Mouse (Mus musculus): ENCODE measurements around the gene Arid5b.

Gene Arid5b

DNA sequence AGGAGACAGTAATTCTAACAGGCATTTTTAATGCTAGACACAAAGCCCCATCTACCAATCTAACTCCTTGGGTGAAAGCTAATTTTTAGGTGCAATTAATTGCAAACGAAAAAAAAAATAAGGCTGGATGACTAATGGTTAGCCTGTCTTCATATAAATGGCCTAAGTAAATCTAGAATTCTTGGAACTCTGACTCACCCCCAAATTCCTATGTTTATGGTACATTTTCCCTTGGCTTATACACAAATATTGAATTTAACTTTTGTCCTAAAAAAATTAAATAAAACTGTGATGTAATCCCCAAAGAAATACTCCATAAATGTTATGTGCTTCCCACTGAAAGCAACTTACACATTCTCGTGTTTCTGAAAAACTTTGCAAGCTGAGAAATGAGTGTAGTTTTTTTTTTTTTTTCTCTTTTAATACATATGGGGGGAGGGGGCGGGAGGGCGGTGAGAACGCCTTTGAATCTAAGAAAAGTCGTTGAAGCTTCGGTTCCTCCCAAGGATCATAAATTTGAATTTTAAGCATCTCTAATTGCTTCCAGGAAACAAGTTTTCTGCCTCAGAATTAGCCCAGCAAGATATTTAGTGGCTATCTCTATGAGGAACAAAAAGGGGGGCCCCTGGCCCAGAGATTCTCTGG, 31.8 kb downstream of the Arid5b start:
- Histone ChIP-seq H3K27me3 (ENCODE audit: insufficient read depth, low read length) (no peaks in the 10 kb centered on the region), H3K9me3 (ENCODE audit: low read length) (no peaks in the 10 kb centered on the region), H3K4me1 (replicated peaks; ENCODE audit: low read depth, low read length) (peaks cover 10% of the 10 kb centered on the region), H3K36me3 (ENCODE audit: insufficient read depth, low read length) (no peaks in the 10 kb centered on the region), H3K4me3 (replicated peaks; ENCODE audit: low read length) (no peak overlapping the region)
- TF ChIP-seq CTCF (conservative IDR thresholded peaks at IDR 0.05; ENCODE audit: low read length): no peak
- TF ChIP-seq POU5F1 (IDR thresholded peaks at IDR 0.05; ENCODE audit: borderline replicate concordance, low read length): no peak
- TF ChIP-seq NANOG (IDR thresholded peaks at IDR 0.05; ENCODE audit: borderline replicate concordance, low read length): no peak

- peaks cover 32% of the 10 kb centered on the region for H3K4me1 ChIP-seq (replicated peaks; ENCODE audit: low read depth, low read length)
- TF ChIP-seq CTCF (conservative IDR thresholded peaks at IDR 0.05; ENCODE audit: low read length) (no peak), NANOG (IDR thresholded peaks at IDR 0.05; ENCODE audit: borderline replicate concordance, low read length) (no peak), POU5F1 (IDR thresholded peaks at IDR 0.05; ENCODE audit: borderline replicate concordance, low read length) (no peak)
- H3K4me3 ChIP-seq (replicated peaks; ENCODE audit: low read length): no peak overlapping the region
- H3K9me3 ChIP-seq (ENCODE audit: low read length): no peaks in the 10 kb centered on the region
- H3K36me3 ChIP-seq (ENCODE audit: insufficient read depth, low read length): no peaks in the 10 kb centered on the region
- no peaks in the 10 kb centered on the region for H3K27me3 ChIP-seq (ENCODE audit: insufficient read depth, low read length)
Observed at GRCm38 (mm10) chr10:68240804-68241485, 37.6 kb downstream of the Arid5b start.

- Histone ChIP-seq H3K4me3 (replicated peaks; ENCODE audit: low read length) (no peak overlapping the region), H3K4me1 (replicated peaks; ENCODE audit: low read depth, low read length) (peaks cover 32% of the 10 kb centered on the region), H3K36me3 (ENCODE audit: insufficient read depth, low read length) (no peaks in the 10 kb centered on the region), H3K9me3 (ENCODE audit: low read length) (no peaks in the 10 kb centered on the region), H3K27me3 (ENCODE audit: insufficient read depth, low read length) (no peaks in the 10 kb centered on the region)
- TF ChIP-seq CTCF (conservative IDR thresholded peaks at IDR 0.05; ENCODE audit: low read length) (no peak), NANOG (IDR thresholded peaks at IDR 0.05; ENCODE audit: borderline replicate concordance, low read length) (peak; percentile 94), POU5F1 (IDR thresholded peaks at IDR 0.05; ENCODE audit: borderline replicate concordance, low read length) (no peak)
Observed at GRCm38 (mm10) chr10:68240094-68240803, 38.3 kb downstream of the Arid5b start.

DNA sequence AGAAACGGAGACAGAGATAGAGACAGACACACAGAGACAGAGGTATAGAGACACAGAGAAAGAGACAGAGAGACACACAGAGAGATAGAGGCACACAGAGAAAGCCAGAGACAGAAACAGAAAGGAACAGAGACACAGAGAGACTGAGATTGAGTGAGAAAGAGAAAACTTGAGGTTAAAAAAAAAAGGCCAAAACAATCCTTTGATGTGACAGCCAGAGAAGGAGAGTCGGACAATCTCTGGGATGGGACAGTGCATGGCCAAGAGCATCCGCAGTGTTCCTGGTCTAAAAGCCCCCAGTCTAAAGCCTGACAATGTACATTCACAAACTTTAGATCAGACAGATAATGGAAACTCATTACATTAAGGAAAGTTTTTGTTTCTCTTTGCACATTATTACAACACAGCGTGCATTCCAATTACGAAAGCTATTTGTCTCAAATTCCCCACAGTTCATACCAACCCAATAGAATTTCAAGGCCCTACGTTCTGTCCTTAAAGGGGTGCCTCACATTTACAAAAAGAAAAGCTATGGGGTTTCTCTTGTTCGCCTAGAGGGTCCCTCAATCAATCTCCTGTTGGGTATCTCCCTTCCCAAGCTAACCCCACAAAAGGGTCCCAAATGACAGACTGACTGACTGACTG, 39.0 kb downstream of the Arid5b start:
- Histone ChIP-seq H3K27me3 (ENCODE audit: insufficient read depth, low read length) (no peaks in the 10 kb centered on the region), H3K9me3 (ENCODE audit: low read length) (no peaks in the 10 kb centered on the region), H3K4me3 (replicated peaks; ENCODE audit: low read length) (no peak overlapping the region), H3K36me3 (ENCODE audit: insufficient read depth, low read length) (no peaks in the 10 kb centered on the region), H3K4me1 (replicated peaks; ENCODE audit: low read depth, low read length) (peaks cover 32% of the 10 kb centered on the region)
- TF ChIP-seq NANOG (IDR thresholded peaks at IDR 0.05; ENCODE audit: borderline replicate concordance, low read length) (no peak), CTCF (conservative IDR thresholded peaks at IDR 0.05; ENCODE audit: low read length) (no peak), POU5F1 (IDR thresholded peaks at IDR 0.05; ENCODE audit: borderline replicate concordance, low read length) (no peak)

GRCm38 (mm10) chr10:68238707-68239425, 39.7 kb downstream of the Arid5b start:
- H3K9me3 ChIP-seq (ENCODE audit: low read length): no peaks in the 10 kb centered on the region
- H3K4me1 ChIP-seq (replicated peaks; ENCODE audit: low read depth, low read length): peaks cover 32% of the 10 kb centered on the region
- H3K36me3 ChIP-seq (ENCODE audit: insufficient read depth, low read length): no peaks in the 10 kb centered on the region
- TF ChIP-seq CTCF (conservative IDR thresholded peaks at IDR 0.05; ENCODE audit: low read length) (no peak), POU5F1 (IDR thresholded peaks at IDR 0.05; ENCODE audit: borderline replicate concordance, low read length) (no peak), NANOG (IDR thresholded peaks at IDR 0.05; ENCODE audit: borderline replicate concordance, low read length) (peak; percentile 73; the same call in 1 of the 2 replicates)
- H3K27me3 ChIP-seq (ENCODE audit: insufficient read depth, low read length): no peaks in the 10 kb centered on the region
- H3K4me3 ChIP-seq (replicated peaks; ENCODE audit: low read length): no peak overlapping the region

DNA sequence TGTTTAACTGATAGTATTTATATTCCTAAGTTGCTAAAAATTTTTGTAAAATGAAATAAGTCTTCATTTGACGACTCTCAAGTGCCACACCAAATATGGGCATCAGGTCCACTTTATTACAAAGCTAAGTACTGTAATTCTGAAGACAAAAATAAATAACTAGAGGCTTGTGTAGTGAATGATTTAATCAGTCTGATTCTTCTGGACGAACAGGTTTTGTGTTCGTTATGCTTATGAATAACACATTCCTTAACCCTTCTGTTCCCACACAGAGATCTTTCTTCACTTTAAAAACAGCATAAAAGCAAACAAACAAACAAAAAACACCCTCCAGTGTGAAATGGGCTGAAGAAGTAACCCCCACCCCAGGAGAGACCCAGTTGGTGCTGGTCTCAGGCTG, 40.4 kb downstream of the Arid5b start:
- Histone ChIP-seq H3K4me1 (replicated peaks; ENCODE audit: low read depth, low read length) (peaks cover 32% of the 10 kb centered on the region), H3K9me3 (ENCODE audit: low read length) (no peaks in the 10 kb centered on the region), H3K4me3 (replicated peaks; ENCODE audit: low read length) (no peak overlapping the region), H3K27me3 (ENCODE audit: insufficient read depth, low read length) (no peaks in the 10 kb centered on the region), H3K36me3 (ENCODE audit: insufficient read depth, low read length) (no peaks in the 10 kb centered on the region)
- no peak for TF ChIP-seq CTCF (conservative IDR thresholded peaks at IDR 0.05; ENCODE audit: low read length)
- TF ChIP-seq NANOG (IDR thresholded peaks at IDR 0.05; ENCODE audit: borderline replicate concordance, low read length): no peak
- no peak for TF ChIP-seq POU5F1 (IDR thresholded peaks at IDR 0.05; ENCODE audit: borderline replicate concordance, low read length)

GRCm38 (mm10) chr10:68236956-68237455, 41.5 kb downstream of the Arid5b start:
- H3K4me3 ChIP-seq (replicated peaks; ENCODE audit: low read length): no peak overlapping the region
- TF ChIP-seq NANOG (IDR thresholded peaks at IDR 0.05; ENCODE audit: borderline replicate concordance, low read length) (no peak), CTCF (conservative IDR thresholded peaks at IDR 0.05; ENCODE audit: low read length) (no peak), POU5F1 (IDR thresholded peaks at IDR 0.05; ENCODE audit: borderline replicate concordance, low read length) (no peak)
- no peaks in the 10 kb centered on the region for H3K9me3 ChIP-seq (ENCODE audit: low read length)
- peaks cover 35% of the 10 kb centered on the region for H3K4me1 ChIP-seq (replicated peaks; ENCODE audit: low read depth, low read length)
- H3K27me3 ChIP-seq (ENCODE audit: insufficient read depth, low read length): no peaks in the 10 kb centered on the region
- H3K36me3 ChIP-seq (ENCODE audit: insufficient read depth, low read length): no peaks in the 10 kb centered on the region

Data from E14TG2a.4 (cell line).